Mouse (Mus musculus) megakaryocyte, embryonic 14.5 days (primary cell): ENCODE results near the gene Ppm1n.

Experiments used
- FLI1 ChIP-seq: IDR thresholded peaks from 2 replicates; pipeline ENCODE4 v1.6.1; 2012; ENCODE audit warnings: low read length, inconsistent platforms, mixed read lengths
- GATA1 ChIP-seq: IDR thresholded peaks from 3 replicates; pipeline ENCODE4 v1.6.1; 2012; ENCODE audit warnings: mixed read lengths, low read length, inconsistent platforms, borderline replicate concordance

GRCm38 (mm10) chr7:19245083-19245482 is 34.8 kb downstream of the Ppm1n start:
- TF ChIP-seq GATA1: no peak
- no peak for TF ChIP-seq FLI1
